Mouse (Mus musculus): ENCODE results near the gene Gm43552. TPM values are rescaled to one million over a fixed set of nuclear protein-coding genes. Genes with fewer than 3 reads are reported as not detected.

Gm43552 gene
- polyA plus RNA-seq, 1 experiment from 2014 or later, result not detected

DNA sequence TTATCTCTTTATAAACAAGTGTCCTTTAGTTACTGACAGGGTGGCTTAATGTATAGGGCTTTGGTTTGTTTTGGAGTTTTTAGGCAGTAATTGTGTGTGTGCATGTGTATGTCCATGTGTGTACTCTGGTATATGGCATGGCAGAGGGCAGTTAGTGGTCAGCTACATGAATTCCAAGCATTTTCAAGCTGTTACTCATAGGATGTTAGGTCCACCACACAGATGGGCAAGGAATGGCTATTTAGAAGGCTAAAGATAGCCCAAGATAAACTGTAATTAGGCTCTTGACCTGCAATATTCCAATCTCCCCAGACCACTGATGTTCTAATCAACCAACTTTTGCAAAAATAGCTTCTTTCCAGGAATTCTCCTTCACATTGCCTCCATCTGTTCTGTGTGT lies 54.6 kb downstream of the Gm43552 start:
- Histone ChIP-seq H3K4me2 (replicated peaks; ENCODE audit: low read depth, low read length) (no peak overlapping the region), H3K36me3 (ENCODE audit: insufficient read depth, low read length) (no peaks in the 10 kb centered on the region), H3K4me3 (ENCODE audit: low read depth, low read length) (no peak overlapping the region), H3K4me1 (ENCODE audit: insufficient read depth, low read depth, low read length) (no peaks in the 10 kb centered on the region), H3K27ac (ENCODE audit: low read length) (no peak overlapping the region), H3K27me3 (replicated peaks; ENCODE audit: insufficient read depth, low read length) (no peaks in the 10 kb centered on the region), H3K9ac (replicated peaks; ENCODE audit: low read depth) (no peak overlapping the region), H3K9me3 (ENCODE audit: low read length) (no peaks in the 10 kb centered on the region)
- TF ChIP-seq CTCF (IDR thresholded peaks at IDR 0.05) (no peak), EP300 (IDR thresholded peaks at IDR 0.05) (no peak)
- DNase-seq (ENCODE audit: low spot score), result no peak
- no peak for ATAC-seq

DNA sequence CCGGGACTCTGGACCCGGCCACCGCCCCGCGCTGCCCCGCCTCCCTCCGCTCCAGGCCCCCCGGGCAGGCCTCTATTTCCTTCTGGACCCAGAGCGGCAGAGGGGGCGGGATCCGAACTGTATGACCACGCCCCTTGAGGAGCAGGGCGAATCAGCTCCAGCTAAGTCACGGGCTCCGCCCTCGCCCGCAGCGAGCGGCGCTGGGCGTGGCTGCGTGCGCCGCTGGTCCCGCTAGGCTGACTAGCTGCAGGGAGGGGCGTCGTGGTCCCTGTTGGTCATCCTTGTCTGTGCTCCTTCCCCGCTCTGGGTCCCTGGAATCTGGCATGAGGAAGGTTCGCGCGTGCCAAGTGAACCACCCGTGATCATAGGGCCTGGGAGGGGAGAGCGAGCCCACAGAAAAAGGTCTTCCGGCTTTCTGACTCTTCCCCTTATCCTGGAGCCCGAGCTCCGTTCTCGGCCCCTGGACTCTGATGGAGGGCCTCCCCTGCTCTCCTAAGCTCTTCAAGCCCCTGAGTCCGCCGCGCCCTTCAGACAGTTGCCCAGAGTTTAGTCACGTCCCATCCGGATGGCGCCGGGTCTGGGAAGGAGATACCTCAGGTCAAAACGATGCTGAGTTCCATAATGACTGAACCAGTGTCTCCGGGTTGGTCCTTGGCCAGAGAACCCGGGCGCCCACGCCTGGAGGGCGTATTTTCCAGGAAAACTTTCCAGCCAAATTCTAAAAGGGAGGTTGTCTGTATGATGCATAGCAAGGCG lies 56.6 kb downstream of the Gm43552 start, which contains the start of gene Ugdh:
Gene Ugdh (minus strand): TSS at position 144 of the 756 bp plus-strand sequence.
- H3K4me2 ChIP-seq (replicated peaks; ENCODE audit: low read depth, low read length), result peak within 1 kb of the TSS; percentile 55
- peak within 1 kb of the TSS; percentile 77 for H3K4me3 ChIP-seq (ENCODE audit: low read depth, low read length)
- H3K36me3 ChIP-seq (ENCODE audit: insufficient read depth, low read length), result no peaks in the 10 kb centered on the region
- H3K27ac ChIP-seq (ENCODE audit: low read length), result peak within 1 kb of the TSS; percentile 76
- DNase-seq (ENCODE audit: low spot score) (peak; percentile 99), ATAC-seq (peak; percentile 98)
- H3K9ac ChIP-seq (replicated peaks; ENCODE audit: low read depth), result peak within 1 kb of the TSS; percentile 65
- H3K9me3 ChIP-seq (ENCODE audit: low read length), result no peaks in the 10 kb centered on the region
- WGBS, result under 1% methylated on average over 48 of the region's 51 CpGs
- H3K4me1 ChIP-seq (ENCODE audit: insufficient read depth, low read depth, low read length), result no peaks in the 10 kb centered on the region
- H3K27me3 ChIP-seq (replicated peaks; ENCODE audit: insufficient read depth, low read length), result no peaks in the 10 kb centered on the region
- TF ChIP-seq CTCF (IDR thresholded peaks at IDR 0.05), result peak; percentile 7; the same call in 1 of the 2 replicates
- peak; percentile 24; the same call in 1 of the 2 replicates for TF ChIP-seq EP300 (IDR thresholded peaks at IDR 0.05)

DNA sequence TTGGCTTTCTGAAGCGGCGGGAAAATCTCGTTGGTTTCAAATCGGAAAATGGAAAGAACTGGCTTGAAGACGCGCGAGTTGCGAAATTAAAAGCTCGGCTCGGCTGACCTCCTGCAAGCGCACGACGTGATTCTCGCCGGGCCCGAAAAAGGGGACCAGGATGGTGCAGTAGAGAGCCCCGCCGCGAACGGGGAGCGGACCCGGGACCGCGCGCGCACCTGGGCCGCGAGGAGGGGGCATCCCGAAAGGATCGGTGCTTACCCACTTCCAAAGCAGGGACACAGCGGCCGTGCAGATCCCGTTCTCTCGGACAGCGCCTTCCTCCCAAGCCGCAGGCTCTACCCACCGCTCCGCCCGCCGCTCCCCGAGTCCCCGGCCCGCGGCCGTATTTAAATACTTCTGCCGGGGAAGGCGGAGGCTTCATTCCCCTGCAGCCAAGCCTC lies 57.2 kb downstream of the Gm43552 start:
- Histone ChIP-seq H3K4me2 (replicated peaks; ENCODE audit: low read depth, low read length) (peak overlapping the region; percentile 55), H3K4me1 (ENCODE audit: insufficient read depth, low read depth, low read length) (no peaks in the 10 kb centered on the region), H3K9me3 (ENCODE audit: low read length) (no peaks in the 10 kb centered on the region), H3K27ac (ENCODE audit: low read length) (peak overlapping the region; percentile 76), H3K4me3 (ENCODE audit: low read depth, low read length) (peak overlapping the region; percentile 77), H3K27me3 (replicated peaks; ENCODE audit: insufficient read depth, low read length) (no peaks in the 10 kb centered on the region), H3K9ac (replicated peaks; ENCODE audit: low read depth) (peak overlapping the region; percentile 65), H3K36me3 (ENCODE audit: insufficient read depth, low read length) (no peaks in the 10 kb centered on the region)
- TF ChIP-seq CTCF (IDR thresholded peaks at IDR 0.05) (no peak), EP300 (IDR thresholded peaks at IDR 0.05) (no peak)
- DNase-seq (ENCODE audit: low spot score) (peak; percentile 69), ATAC-seq (no peak)
- WGBS, result under 1% methylated on average over 36 of the region's 47 CpGs

DNA sequence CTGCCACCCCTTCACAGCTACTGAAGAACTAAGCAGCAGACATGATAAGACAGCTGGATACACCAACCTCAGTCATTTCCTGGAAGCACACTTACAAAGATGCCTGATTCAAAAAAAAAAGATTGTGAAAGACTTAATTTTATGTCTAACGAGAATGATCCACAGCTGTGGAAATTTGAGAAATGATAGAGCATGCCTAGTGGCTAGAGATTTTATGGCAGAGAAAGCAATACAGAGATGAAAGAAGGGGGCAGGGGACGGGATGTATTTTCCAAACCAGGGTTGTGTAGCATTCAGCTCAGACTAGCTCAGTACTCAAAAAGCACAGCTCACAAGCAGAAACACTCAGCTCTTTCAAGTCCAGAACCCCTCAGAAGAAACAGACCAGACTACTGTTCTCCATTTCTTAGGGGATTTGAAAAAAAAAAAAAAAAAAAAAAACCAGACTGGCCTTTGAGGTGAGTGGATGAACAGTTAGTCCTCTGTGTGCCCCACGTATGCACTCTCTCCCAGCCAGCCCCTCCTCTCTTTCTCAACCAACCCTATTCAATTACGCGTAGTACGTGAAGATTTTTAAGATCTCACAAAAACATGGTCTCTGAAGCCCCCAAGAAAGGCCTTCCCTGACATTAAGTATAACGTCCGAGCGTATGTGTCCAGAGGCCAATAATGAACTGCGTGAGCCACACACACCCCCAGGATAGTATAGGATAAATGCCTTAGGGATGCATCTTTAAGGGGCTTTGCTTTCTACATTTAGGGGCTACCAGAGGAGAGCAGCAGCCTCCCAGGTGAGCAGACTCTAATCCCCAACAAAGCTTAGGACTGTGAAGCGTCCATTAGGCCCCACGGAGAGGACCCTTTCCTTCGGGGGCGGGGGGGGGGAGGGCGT lies 57.9 kb downstream of the Gm43552 start:
- ATAC-seq, result no peak
- WGBS, result 3% methylated on average over 15 of the region's 15 CpGs
- Histone ChIP-seq H3K9me3 (ENCODE audit: low read length) (no peaks in the 10 kb centered on the region), H3K4me2 (replicated peaks; ENCODE audit: low read depth, low read length) (peak overlapping the region; percentile 55), H3K9ac (replicated peaks; ENCODE audit: low read depth) (peak overlapping the region; percentile 65), H3K4me1 (ENCODE audit: insufficient read depth, low read depth, low read length) (no peaks in the 10 kb centered on the region), H3K36me3 (ENCODE audit: insufficient read depth, low read length) (no peaks in the 10 kb centered on the region), H3K4me3 (ENCODE audit: low read depth, low read length) (peak overlapping the region; percentile 77), H3K27me3 (replicated peaks; ENCODE audit: insufficient read depth, low read length) (no peaks in the 10 kb centered on the region), H3K27ac (ENCODE audit: low read length) (peak overlapping the region; percentile 76)
- peak; percentile 82 for DNase-seq (ENCODE audit: low spot score)
- TF ChIP-seq EP300 (IDR thresholded peaks at IDR 0.05), result peak; percentile 17; the same call in 1 of the 2 replicates
- peak; percentile 38 for TF ChIP-seq CTCF (IDR thresholded peaks at IDR 0.05)

DNA sequence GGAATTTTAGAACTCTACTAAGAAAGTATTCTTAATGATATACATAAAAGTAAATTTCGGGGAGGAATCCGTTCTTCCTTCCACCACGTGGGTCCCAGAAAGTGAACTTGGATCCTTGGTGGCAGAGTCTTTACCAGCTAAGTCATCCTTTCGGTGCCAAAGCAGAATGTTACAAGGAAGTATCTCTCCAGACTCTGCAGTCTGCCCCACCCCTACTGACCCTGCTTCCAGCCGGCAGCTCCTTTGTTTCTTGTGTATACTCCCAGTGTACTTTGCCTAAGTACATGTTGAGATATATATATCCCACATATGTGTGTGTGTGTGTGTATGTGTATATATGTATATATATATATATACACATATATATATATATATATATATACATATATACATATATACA lies 63.2 kb downstream of the Gm43552 start:
- Histone ChIP-seq H3K36me3 (ENCODE audit: insufficient read depth, low read length) (0 out of 2 replicates have a peak, but pooled peaks cover 4% of the 10 kb centered on the region), H3K9ac (replicated peaks; ENCODE audit: low read depth) (no peak overlapping the region), H3K4me2 (replicated peaks; ENCODE audit: low read depth, low read length) (no peak overlapping the region), H3K27ac (ENCODE audit: low read length) (no peak overlapping the region), H3K27me3 (replicated peaks; ENCODE audit: insufficient read depth, low read length) (no peaks in the 10 kb centered on the region), H3K4me1 (ENCODE audit: insufficient read depth, low read depth, low read length) (no peaks in the 10 kb centered on the region), H3K9me3 (ENCODE audit: low read length) (no peaks in the 10 kb centered on the region), H3K4me3 (ENCODE audit: low read depth, low read length) (no peak overlapping the region)
- DNase-seq (ENCODE audit: low spot score), result no peak
- 84% methylated on average over 5 of the region's 5 CpGs for WGBS
- TF ChIP-seq CTCF (IDR thresholded peaks at IDR 0.05) (no peak), EP300 (IDR thresholded peaks at IDR 0.05) (no peak)
- ATAC-seq, result no peak

DNA sequence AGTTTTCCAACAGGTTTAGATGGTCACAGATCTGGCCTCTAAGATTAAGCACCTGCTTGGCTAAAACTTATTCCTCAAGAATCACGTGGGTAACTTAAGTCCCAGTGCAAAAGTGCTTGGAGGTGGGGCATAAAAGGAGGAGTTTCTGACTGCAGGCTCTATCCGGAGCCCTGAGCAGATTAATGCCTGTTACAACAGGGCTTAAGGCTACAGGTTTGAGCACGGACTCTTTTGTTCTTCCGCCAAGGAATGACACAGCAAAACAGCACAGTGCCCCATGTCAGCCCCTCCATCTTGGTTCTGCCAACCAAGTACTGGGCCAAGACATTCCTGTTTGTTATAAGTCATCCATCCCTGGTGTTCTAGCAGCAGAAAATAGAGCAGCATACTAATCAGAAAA lies 64.3 kb downstream of the Gm43552 start:
- H3K4me1 ChIP-seq (ENCODE audit: insufficient read depth, low read depth, low read length), result no peaks in the 10 kb centered on the region
- ATAC-seq (peak; percentile 57), DNase-seq (ENCODE audit: low spot score) (peak; percentile 61)
- no peak overlapping the region for H3K27ac ChIP-seq (ENCODE audit: low read length)
- no peak overlapping the region for H3K4me2 ChIP-seq (replicated peaks; ENCODE audit: low read depth, low read length)
- H3K4me3 ChIP-seq (ENCODE audit: low read depth, low read length), result no peak overlapping the region
- H3K9ac ChIP-seq (replicated peaks; ENCODE audit: low read depth), result no peak overlapping the region
- H3K36me3 ChIP-seq (ENCODE audit: insufficient read depth, low read length), result 0 out of 2 replicates have a peak, but pooled peaks cover 4% of the 10 kb centered on the region
- no peaks in the 10 kb centered on the region for H3K27me3 ChIP-seq (replicated peaks; ENCODE audit: insufficient read depth, low read length)
- no peaks in the 10 kb centered on the region for H3K9me3 ChIP-seq (ENCODE audit: low read length)
- WGBS, result 38% methylated on average over 4 of the region's 4 CpGs
- TF ChIP-seq EP300 (IDR thresholded peaks at IDR 0.05) (no peak), CTCF (IDR thresholded peaks at IDR 0.05) (no peak)
